Mouse (Mus musculus) cerebellum, adult 9-11 months (tissue): ENCODE results near the gene Bud31.
A peak's percentile ranks its signal among the peaks of the same experiment; 100 is the strongest.
"Not testable (repeated sequence)": the region's sequence is repeated elsewhere in the genome, so short reads cannot be mapped to it uniquely, and the experiment has no call there.

Experiments used
- DNase-seq: peaks from one replicate; pipeline ENCODE4 v3.0.0; 2022

Gene Bud31

DNA sequence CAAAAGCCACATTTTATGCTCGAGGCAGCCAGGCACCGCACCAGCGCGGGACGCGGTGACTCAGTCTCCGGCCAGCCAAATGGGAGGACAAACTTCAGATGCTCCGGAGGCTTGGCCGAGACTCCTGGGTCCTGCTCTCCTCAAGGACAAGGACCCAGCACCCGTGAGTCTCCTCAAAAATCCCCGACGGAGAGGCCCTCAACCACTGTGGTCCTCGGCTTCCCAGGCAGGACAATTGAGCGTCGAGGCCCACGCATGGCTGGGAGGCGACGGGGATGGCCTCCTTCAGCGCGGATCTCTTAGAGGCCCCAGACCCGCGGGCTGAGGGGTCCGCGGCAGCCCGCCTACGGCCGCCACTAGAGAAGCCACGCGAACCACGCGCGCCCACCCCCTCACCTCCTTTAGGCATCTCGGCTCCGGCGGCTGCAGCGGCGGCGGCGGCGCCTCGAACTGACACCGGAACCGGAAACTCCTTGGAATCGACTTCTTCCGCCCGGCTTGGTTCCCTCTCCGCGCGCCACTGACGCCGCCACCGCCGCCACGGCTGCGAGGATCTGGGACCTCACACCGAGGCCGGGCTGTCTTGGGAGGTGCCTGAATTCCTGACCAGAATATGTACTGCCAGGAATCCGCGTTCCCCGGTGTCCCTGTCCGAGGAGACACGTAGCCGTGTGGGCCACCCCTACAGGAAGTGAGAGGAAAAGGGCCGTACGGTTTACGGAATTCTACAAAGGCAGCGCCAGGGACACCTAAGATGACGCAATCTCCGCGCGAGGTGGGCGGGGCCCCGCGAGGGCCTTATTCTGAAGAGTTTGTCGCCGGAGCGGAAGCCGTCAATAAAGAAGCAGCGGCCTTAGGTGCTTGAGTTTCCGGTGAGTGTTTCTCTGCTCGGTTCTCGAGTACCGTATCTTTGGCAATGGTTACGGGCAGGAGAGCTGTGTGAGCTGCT lies at the start of gene Bud31, which contains the start of gene Pdap1:
TSS of gene Bud31 (plus strand) at position 792 of the 949 bp plus-strand sequence.
TSS of gene Pdap1 (minus strand) at position 668 of the 949 bp plus-strand sequence.
- peak; percentile 94 for DNase-seq

DNA sequence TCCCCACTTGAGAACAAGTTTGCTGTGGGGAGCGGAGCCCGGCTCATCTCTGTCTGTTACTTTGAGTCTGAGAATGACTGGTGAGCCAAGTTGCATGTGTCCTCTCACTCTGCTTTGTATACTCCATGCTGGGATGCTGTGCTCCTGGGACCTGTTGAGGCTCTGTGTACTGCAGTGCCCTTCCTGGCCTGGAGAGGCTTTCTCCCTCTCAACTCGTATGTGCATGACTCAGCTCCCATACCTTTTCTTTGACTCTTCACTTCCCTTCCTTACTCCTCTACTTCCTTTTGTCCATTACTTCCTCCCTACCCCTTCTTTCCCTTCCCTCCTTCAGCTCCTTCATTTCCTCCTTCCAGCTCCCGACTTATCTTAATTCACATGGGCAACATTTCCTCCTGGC lies 44.0 kb upstream of the Bud31 start:
- no peak for DNase-seq

DNA sequence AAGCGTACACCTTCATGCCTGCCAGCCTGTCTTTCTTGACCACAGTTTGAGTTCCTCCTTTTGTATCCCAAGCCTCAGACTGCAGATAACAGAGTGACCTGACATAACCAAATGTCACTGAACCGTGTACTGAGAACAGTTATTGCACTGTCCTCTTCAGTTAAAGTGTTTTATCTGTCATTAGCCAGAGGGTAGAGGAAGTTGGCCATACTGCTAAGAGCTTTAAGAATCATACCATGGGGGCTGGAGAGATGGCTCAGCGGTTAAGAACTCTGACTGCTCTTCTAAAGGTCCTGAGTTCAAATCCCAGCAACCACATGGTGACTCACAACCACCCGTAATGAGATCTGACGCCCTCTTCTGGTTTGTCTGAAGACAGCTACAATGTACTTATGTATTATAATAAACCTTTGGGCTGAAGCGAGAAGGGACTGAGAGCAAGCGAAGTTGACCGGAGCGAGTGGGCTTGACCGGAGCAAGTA lies 41.8 kb upstream of the Bud31 start:
- no peak for DNase-seq

DNA sequence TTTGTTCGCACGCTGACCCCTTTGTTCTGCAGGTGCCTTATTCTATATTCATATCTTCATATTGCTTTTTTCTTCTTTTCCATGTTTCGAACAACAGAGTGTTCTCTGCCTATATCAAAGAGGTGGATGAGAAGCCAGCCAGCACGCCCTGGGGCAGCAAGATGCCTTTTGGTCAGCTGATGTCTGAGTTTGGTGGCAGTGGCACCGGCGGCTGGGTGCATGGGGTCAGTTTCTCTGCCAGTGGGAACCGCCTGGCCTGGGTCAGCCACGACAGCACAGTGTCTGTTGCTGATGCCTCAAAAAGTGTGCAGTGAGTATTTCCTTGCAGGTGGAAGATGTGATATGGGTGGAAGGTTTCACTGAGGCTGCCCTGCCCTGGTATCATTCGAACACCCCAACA lies 39.2 kb upstream of the Bud31 start:
- DNase-seq, result no peak

DNA sequence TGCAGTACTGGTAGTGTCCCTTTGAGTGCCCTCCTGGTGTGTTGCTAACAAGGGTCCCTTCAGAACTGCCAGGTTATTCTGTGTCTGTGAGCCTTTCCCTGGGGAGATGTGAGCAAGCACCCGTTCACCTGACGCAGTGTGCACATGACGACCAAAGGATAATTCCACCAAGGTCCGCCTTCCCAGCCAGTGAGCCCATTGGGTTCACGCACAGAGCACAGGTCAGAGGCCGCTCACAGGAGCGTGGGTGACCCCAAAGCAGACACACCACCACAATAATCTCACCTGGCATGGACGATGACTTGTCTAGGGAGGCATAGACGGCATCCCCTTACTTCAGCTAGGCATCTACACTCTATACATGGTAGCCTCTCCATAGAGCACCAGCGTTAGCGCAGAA lies 38.7 kb upstream of the Bud31 start:
- DNase-seq, result not testable (repeated sequence)

DNA sequence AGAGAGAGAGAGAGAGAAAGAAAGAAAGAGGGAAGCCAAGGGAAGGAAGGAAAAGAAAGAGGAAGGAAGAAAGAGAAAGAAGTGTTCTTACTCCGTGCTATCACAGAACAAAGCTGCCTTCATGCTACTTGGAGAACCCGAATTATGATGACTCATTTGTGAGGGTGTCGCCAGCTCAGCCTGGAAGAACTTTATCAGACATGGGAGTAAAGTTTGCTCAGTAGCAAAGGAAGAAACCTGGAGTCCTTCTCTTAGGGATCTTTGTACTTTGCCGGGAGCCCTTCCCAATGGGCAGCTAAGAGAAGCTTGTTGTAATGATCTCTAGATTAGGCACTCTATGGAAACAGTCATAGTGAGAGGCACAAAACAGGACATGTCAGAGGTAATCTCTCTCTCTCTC lies 37.5 kb upstream of the Bud31 start:
- DNase-seq, result no peak

DNA sequence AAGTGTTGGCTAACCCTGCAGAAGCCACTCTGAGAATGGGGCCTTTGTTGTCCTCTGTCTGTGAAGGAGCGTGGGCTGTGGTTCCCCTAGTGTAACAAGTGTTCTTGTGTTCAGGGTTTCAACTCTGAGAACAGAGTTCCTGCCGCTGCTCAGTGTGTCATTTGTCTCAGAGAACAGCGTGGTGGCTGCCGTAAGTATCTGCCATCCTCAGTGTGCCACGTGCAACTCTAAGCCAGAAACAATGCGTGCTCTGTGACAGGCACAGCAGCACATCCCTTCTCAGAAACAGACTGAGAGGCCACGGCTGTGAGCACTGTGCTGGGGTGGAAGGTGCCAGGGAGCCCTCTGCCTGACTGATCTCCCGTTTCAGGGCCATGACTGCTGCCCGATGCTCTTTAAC lies 35.8 kb upstream of the Bud31 start:
- DNase-seq, result peak; percentile 15

DNA sequence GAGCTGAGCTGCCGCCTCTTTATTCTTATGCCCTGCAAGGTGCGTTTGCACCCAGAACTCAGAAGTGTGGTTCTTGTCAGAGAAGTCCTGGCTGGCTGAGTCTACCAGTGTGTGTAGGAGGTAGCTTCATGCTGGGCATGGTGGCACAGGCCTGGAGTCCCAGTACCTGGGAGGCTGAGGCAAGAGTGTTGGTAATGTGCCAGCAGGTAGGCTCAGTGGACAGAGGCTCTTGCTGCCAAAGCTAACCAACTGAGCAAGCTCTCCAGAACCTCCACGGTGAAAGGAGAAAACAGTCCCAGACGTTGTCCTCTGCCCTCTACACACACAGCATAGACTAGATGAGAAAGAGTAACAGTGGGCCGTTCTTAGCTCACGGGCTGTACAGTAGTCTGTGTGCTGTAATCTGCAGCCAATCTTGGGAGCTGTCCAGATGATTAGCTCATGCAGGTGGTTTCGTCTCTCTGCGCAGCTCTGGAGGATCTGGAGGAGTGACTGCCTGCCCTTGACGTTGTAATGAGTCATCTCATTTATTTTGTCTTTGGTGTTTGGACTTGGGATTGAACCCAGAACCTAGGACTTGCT lies 34.4 kb upstream of the Bud31 start:
- DNase-seq, result no peak

DNA sequence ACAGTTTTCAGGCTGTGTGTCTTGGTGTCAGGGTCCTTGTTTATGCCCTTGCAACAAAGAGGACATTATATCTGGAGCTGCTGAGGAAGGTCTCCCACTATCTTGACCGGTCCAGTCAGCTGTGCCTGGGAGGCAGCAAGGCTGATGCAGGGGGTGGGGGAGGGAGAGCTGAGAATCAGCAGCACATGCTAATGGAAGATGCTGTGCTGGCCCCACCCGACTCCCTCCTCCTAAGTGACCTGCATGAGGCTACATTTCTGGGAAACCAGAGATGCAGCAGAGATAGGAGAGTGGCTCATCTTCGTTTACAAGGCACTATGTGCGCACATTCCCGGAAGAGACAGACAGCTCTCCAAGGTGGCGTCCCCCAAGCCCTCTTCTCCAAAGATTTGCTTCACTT lies 29.8 kb upstream of the Bud31 start:
- DNase-seq, result no peak

DNA sequence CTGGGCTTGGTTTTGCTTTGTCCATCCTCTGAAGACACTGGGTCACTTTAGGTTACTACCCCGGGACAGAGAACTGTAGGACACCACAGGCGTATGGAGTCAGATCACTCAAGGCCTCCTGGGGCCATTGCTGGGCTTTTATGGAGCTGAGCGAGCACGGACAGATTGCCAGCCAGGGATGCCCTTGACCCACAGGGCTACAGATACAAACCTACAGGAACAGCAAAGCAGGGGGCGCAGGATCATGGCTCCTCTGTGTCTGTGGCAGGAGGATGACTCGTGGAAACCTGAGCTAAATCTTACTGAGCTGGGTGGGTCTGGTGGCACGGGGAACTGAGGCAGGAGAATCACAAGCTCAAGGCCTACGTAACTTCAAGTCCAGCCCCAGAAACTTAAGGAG lies 27.6 kb upstream of the Bud31 start:
- DNase-seq, result no peak

DNA sequence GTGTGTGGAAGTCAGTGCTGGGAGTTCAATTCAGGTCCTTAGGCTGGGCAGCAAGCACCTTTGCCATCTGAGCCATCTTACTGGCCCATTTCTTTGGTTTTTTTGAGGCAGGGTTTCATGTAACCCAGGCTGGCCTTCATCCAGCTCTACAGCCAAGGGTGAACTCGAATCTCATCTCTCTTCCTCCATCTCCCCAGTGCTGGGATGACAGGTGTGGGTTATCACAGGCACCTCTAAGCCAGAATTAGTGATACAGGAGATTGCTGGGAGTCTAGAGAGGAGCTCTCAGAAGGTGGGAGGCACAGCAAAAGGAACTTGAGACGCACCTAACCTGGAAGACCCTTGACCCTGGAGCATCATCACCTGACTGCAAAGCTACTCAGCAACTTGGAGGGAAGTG lies 26.7 kb upstream of the Bud31 start:
- no peak for DNase-seq

DNA sequence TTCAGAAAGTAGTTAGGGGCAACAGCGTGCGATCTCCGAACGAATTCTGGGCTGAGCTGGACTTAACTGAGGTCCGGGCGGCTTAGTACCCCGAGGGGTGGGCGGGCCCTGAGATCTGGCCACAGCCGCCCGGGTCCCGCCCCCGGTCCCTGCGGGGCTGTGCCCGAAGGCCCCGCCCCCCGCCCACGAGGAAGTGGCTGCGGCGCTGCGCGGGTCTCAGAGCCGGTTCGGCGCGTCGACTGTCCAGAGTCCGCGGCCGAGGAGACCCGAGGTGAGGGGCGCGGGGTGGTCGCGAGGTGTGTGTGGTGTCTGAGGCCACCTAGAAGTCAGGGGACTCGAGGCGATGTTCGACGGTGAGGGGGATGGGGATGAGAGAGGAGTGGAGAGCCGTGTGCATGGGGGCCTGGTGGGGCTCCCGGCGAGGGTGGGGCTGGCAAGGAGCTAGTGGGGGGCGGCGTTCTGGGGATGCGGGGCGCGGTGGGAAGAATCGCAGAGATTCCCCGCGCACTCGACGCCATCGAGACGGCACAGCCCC lies 26.0 kb upstream of the Bud31 start, which contains the start of gene Arpc1b:
TSS of gene Arpc1b (plus strand) at position 145 of the 535 bp plus-strand sequence.
- DNase-seq, result no peak

DNA sequence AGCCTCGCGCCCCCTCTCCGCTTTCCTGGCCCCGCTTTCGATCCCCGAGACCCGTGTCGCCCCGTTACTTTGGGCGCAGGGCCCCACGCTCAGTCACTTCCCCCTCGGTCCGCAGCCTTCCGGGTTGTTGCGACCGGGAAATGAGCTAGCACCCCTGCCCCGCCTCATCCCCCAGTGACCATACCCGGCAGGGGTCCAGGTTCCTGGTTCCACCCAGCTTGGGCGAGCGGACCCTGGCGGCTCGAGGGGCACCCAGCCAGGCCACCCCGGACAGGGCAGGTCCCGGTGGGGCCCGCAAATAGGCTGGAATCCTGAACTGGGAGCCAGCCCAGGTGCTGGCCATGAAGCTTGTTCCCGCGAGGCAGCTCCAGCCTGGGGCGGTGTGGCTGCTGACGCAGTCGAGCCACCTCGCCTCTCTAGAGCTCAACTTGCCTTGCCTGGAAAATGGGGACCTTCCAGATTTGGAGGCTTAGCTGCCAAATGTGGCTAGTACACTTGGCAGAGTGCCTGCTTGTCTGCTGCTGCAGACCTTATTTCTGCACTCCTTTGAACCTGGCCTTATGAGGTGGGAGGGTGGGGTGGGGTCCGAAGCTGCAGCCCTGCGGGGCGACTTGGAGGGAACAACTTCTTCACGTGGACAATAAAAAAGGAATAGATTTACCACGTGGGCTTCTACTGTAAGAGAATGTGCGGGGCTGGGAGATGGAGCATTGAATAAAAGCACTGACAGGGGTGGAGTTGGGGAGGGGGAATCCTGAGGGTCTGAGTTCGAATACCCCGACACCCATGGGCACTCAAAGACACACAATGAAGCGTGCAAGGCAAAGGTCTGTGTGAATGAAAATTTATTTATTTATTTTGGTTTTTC lies 25.3 kb upstream of the Bud31 start:
- DNase-seq, result no peak

DNA sequence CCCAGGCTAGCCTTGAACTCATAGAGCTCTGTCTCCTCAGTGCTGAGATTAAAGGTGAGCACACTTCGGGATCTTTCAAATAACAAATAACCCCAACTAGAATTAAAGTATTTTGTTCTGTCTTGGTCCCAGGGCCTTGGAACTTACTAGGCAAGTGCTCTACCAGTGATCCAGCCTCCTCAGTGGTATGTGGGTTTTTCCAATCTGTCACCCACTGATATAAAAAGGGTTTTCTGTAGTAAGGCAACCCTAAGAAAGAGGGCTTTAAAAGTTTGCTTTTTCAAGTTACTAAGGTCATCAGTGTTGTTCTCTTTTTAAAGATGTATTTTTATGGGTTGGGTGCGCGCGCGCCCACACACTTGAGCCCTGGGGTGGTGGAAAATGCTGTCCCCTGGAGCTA lies 24.4 kb upstream of the Bud31 start:
- no peak for DNase-seq

DNA sequence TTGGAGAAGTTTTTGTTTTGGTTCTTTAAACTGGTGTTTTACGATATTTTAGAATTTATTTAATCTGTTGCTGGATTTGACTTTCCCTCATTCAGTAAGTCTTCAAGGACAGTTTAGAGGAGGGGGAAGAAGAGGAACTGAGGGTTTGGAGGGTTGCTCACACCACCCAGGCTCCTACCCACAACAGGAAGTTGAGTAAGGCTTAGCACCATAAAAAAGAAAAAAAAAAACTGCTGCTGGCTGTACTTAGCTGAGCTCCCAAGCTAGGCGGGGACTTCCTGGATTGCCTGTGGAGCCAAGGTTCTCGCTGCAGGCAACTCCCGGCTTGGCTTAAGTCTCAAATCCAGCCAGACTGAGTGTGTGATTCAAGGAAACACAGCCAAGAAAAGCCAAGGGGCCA lies 23.8 kb upstream of the Bud31 start:
- DNase-seq, result no peak

DNA sequence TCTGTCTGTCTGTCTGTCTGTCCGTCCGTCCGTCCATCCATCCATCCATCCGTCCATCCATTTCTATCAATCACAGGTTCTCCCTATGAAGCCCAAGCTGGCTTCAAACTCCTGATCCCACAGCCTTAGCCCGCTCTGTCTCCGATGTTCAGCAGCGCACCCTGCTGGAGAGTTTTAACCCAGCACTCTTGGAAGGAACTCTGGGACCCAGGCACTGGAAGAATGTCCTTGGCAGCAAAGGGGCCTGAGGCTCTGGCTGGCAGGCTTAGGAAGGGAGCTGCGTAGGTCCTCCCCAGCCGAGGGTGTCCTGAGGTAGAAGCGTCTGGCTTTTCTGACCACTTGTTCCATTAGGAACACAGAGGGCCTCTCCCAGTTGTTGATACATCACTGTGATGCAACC lies 23.2 kb upstream of the Bud31 start:
- no peak for DNase-seq

DNA sequence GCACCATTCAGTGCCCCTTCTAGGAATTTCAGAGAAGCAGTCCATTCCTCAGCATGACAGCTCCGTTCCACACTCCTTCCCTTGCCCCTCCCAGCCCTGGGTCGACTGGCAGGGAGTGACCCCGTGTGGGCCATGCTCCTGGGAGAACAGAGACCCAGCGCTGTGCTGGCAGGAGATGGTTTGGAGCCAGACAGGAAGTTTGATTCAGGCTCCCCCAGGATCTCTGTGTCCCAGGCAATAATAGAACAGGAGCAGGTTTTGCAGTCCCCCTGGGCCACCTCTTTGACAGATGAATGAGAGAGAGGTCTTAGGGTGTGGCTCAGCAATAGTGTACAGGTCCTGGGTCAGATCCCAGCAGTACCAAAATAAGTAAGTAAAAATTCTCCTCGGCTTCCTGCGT lies 22.2 kb upstream of the Bud31 start:
- no peak for DNase-seq

DNA sequence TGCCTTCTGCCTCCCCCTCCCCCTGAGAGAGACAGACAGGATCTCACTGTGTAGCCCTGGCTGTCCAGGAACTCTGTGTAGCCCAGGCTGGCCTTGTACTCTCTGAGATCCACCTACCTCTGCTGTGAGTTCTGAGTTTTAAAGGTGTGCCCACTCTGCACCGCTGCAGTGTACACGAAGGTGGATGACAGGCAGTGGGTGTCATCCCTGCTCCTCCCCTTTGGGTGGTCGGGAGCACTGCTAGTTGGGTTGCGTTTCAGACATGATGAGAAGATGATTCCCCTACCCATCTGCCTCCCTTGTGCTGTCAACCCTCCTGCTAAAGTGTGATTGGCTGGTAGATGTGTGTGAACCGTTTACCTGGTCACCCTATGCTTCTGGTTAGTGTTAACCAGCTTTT lies 21.7 kb upstream of the Bud31 start:
- DNase-seq, result no peak

DNA sequence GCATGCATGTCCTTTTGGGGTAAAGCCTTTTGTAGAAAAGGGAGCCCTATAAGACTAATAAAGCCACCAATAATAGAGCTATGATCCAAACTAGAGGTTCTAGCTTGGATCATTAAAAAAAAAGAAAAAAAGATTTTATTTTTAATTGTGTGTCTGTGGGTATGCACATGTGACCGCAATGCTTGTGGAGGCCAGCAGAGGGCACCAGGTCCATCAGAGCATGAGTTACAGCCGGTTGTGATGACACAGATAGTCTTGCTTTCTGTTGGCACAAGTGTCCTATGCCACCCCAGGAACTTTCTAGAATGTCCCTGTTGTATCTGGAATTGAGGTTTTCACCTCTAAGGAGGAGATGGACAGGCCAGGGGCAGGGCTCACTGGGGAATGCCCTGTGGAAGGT lies 20.8 kb upstream of the Bud31 start:
- no peak for DNase-seq

DNA sequence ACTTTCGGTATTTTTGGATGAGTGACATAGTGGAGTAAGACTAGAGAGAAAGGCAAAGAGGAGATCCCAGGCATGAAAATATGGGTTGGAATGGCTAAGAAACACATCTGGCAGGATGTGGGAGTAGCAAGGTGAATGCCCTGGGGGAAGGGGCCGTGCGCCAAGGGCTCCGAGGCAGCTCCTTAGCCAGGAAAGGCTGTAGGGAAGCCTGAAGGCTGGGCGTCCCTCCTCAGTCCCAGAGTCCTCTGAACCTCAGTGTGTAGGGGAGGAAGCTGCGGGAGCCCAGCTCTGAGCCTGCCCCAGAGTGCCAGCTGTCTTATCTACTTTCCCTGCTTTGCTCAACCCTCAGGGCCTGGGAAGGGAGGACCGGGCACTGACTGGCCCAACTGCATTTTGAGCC lies 19.2 kb upstream of the Bud31 start:
- no peak for DNase-seq

DNA sequence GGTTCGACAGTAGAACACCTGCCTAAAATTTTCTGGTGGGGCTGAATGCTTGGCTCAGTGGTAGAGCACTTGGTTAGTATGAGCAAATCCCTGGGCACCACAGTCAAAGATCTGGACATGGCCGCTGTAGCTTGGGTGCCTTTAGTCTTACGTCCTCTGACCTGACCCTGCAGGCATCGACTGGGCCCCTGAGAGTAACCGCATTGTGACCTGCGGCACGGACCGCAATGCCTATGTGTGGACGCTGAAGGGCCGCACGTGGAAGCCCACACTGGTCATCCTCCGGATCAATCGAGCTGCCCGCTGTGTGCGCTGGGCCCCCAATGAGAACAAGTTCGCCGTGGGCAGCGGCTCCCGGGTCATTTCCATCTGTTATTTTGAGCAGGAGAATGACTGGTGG lies 16.8 kb upstream of the Bud31 start:
- DNase-seq, result no peak

DNA sequence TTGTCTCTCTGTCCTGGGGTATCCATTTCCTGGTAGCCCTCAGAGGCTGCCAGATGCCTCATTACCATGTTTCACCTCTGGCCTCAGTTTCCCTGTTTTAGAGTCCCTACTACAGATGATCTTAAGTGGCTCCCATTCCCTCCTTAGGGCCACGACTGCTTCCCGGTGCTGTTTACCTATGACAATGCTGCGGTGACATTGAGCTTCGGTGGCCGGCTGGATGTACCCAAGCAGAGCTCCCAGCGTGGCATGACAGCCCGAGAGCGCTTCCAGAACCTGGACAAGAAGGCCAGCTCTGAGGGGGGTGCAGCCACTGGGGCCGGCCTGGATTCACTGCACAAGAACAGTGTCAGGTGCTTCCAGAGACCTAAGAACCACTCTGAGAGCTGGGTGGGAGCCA lies 13.6 kb upstream of the Bud31 start:
- no peak for DNase-seq

DNA sequence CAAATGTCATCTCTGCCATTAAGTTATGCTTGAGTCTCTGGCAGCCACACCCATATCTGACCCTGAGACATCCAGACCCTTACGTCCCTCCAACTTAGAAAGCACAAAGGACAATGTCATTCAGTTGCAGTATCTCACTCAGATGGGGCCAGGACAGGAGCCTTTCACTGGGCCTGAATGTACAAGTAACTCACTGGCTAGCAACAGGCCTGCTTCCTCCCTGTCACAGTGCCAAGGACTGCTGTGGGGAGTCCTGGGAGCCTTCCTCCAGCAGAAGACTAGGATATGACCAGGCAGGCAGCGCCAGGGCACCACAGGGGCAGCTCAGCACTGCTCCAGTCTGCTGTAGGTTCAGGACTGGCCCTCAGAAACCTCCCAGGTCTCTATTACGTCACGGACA lies 11.0 kb upstream of the Bud31 start:
- no peak for DNase-seq
